Mouse (Mus musculus) testis, adult 2 months (tissue): ENCODE data around the gene Adamts3.

ENCODE experiments used
- CTCF ChIP-seq: fragments of 200-500 bp; IDR thresholded peaks from 2 replicates; pipeline ENCODE4 v1.5.1; 2012; ENCODE audit warnings: low read depth, mild to moderate bottlenecking, inconsistent platforms, low read length, moderate library complexity; ENCODE audit not compliant: control insufficient read depth, insufficient read depth, insufficient replicate concordance
- POLR2A ChIP-seq: fragments of 200-500 bp; IDR thresholded peaks from 2 replicates; pipeline ENCODE4 v1.6.1; 2012; ENCODE audit warnings: low read depth, mild to moderate bottlenecking, inconsistent platforms, low read length, moderate library complexity; ENCODE audit not compliant: control insufficient read depth

DNA sequence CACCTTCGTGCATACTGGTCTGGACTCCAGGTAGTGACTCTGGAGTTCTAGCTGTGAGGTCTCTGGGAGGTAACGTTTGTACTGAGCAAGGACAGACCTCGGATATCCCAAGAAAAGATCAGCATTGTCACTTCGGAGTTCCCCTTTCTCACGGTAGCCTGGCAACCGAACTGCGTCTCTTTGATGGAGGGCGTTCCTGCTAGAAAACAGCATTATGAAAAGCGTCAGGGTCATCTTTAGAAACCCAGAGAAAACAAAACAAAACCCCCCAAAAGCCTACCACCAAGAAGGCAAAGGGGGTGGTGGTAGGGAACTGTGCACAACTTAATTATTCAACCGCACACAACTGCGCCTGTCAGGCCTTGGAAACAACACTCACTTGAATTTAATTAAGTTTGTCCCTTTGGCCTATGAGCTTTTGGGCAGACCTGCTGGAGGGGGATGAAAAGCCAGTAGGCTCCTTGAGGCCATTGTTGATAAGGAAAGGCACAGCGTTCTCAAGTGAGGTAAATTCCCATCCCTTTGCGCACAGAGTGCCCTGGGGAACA, 23.8 kb upstream of the Adamts3 start:
- TF ChIP-seq CTCF (no peak), POLR2A (no peak)
